Mouse (Mus musculus) spleen, adult 2 months (tissue): ENCODE measurements around the gene Sec61a2.

ENCODE experiments used
- CTCF ChIP-seq: fragments of 200-500 bp; IDR thresholded peaks from 2 replicates; pipeline ENCODE4 v1.5.1; 2011; ENCODE audit warnings: mild to moderate bottlenecking, inconsistent platforms; ENCODE audit not compliant: insufficient read depth, insufficient read length, insufficient replicate concordance; ENCODE audit errors: extremely low read depth
- POLR2A ChIP-seq: fragments of 200-500 bp; IDR thresholded peaks from 2 replicates; pipeline ENCODE4 v1.6.1; 2011; ENCODE audit warnings: low read depth, low read length, inconsistent platforms

DNA sequence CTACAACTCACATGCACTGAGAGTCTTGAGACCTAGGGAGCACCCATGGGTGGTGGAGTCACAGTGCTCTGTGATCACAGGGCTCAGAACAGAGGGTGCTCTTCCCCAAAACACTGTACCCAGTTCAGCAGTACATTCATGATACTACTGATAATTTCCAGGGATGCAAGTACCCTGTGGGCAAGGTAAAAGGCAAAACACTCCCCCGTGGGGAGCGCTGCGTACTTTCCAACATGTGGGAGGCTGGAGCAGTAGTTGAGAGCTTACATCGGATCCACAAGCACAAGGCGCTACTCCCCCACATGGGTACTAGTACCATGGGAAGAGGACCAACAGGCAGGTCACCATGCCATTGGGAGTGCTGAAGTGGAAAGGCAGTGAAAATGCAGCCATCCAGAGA, 32.2 kb upstream of the Sec61a2 start:
- TF ChIP-seq POLR2A (no peak), CTCF (no peak)
